Mouse (Mus musculus): ENCODE results near the gene Gm43720. TPM values are rescaled to one million over a fixed set of nuclear protein-coding genes. Genes with fewer than 3 reads are reported as not detected.
A peak's percentile ranks its signal among the peaks of the same experiment; 100 is the strongest.

The Gm43720 gene
- not detected in 2 replicates for total RNA-seq (2017)

DNA sequence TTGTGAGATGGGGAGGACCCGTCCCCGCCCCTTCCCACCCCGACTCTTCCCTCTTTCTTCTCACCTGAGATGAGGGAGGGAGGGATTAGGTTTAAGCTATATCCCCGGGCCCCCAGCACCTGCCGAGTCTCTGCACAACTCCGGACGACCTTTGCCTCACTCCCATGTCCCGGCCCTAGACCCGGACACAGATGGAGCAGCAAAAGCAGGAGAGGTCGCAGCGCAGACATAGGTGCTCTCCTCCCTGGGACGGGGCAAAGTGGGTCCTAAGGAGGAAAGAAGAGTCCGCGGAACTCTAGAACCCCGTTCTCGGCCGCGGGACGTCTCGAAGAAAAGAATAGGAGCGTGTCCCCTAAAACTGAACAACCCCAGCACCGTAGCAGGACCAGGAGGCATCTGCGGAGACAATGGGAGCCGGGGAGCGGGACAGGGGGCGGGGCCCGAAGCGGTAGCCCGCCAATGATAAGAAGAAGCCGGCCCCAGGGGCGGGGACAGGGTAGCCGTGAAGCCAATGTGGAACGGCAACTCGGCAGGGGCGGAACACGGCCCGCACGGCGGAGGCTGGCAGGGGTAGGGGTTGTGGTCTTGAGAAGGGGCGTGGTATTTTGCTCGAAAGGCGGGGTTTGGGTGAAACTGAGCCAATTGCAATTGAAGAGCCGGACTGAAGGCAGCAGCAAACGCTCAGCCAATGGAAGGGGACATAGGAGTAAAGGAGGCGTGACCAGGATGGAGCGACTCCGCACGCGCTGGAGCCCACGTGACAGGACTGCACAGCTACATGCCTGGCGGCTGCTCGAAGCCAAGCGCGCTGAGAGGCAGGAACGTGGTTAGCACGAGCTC lies at the start of gene Gm43720, which contains the start of the genes Gpc2 and Stag3:
Gene Gm43720, minus strand, starts transcription at position 374 of the 840 bp plus-strand sequence.
Gene Gpc2, minus strand, starts transcription at position 421 of the 840 bp plus-strand sequence.
Gene Stag3, plus strand, starts transcription at position 656 of the 840 bp plus-strand sequence.
- peak; percentile 95 for ATAC-seq (replicated peaks; ENCODE audit: low read depth, poor library complexity, severe bottlenecking)

DNA sequence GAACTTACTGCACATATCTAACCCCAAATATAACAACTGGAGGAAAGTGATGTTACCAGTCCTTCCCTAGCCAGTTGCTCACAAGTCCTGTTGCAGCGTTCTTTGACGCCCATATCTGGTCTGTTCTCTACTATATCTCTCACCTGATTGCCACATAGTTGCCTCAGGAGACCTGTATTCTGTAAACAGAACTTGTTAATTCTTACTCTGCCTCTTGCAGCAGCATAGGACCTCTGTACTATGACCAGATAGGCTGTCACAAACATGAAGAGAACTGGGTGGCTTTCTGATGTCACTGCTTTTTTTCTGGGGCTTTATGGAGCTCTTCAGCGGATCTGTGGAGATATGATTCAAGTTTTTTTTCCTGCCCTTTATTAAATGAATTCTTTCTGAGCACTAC lies 33.0 kb upstream of the Gm43720 start:
- ATAC-seq (replicated peaks; ENCODE audit: low read depth, poor library complexity, severe bottlenecking) = no peak

DNA sequence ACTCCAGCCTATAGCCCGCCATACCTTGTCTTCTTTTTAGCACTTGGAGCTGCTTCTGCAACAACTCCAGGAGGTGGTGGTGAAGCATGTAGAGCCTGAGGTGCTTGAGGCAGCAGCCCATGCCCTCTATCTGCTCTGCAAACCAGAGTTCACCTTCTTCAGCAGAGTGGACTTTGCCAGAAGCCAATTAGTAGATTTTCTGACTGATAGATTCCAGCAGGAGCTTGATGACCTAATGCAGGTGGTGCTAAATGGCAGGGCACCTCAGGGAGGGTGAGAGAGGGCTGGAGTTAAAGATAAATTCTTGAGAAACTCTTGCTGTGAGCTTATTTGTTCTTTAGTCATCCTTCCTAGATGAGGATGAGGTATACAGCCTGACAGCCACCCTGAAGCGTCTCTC lies 19.9 kb upstream of the Gm43720 start:
- no peak for ATAC-seq (replicated peaks; ENCODE audit: low read depth, poor library complexity, severe bottlenecking)

DNA sequence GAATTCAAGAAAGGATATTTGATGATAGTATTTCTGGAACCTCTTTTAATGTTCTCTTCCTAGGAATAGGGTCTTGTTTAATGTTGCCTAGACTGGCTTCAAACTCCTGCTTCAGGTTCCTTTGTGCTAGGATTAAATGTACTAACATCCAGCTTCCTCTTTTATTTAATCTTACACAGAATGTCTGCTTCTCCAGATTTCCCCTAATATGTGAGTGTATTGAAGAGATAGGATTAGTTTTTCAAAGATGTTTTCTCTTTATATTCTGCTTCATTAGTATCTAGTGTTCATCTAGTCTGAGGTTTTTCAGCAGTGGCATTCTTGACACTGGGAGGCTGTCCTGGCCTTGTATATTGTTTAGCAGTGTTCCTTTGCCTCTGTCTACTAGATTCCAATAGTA lies 14.4 kb upstream of the Gm43720 start:
- 0 out of 2 replicates have a peak, but pooled peaks have one; percentile 36 for ATAC-seq (replicated peaks; ENCODE audit: low read depth, poor library complexity, severe bottlenecking)

DNA sequence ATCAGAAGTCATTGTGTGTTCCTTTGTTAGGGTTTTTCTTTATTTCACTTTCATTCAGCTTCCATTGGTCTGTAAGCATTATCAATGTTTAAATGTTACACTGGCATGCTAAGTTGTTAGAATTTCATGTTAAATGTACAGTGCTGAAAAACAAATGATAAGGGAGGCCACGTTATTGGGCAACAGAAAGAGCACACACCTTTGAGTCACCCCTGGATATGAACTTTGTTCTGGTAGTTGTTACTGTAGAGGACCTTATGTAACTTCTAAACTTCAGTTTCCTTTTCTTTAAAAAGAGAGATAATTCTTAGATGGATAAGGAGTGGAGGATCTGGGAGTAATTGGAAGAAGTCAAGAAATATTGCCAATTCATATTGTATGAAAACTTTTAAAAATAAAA lies 11.9 kb upstream of the Gm43720 start:
- ATAC-seq (replicated peaks; ENCODE audit: low read depth, poor library complexity, severe bottlenecking) = no peak

DNA sequence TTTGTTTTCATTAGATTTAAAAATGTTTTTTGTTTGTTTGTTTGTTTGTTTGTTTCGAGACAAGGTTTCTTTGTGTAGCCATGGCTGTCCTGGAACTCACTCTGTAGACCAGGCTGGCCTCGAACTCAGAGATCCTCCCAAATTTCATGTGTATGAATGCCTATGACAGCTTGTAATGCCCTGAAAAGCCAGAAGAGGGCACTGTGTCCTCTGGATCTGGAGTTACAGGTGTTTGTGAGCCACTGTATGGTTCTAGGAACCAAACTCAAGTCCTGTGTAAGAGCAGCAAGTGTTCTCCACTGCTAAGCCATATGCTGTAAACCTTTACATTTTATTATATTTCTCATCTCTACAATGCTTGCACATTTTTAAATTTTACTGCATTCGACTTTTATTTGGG lies 8.1 kb upstream of the Gm43720 start:
- no peak for ATAC-seq (replicated peaks; ENCODE audit: low read depth, poor library complexity, severe bottlenecking)

DNA sequence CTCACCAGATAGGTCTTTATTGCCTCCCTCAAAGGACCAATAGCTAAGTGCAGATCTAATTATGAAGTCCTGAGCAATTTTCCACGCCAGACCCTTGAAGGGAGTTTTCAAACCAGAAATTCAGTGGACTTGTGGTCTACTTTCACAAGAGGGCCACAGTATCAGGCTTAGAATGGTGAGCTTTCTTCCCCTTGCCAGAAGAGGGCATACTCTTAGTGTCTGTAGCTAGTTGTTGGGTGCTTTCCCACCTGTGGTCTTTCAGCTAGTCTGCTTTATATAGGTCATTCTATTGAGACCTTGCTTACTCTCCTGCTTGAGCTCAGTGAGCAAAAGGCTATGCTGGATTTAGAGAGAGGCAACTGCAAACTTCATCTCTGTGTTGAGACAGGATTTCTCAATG lies 3.8 kb upstream of the Gm43720 start:
- ATAC-seq (replicated peaks; ENCODE audit: low read depth, poor library complexity, severe bottlenecking) = 0 out of 2 replicates have a peak, but pooled peaks have one; percentile 21

DNA sequence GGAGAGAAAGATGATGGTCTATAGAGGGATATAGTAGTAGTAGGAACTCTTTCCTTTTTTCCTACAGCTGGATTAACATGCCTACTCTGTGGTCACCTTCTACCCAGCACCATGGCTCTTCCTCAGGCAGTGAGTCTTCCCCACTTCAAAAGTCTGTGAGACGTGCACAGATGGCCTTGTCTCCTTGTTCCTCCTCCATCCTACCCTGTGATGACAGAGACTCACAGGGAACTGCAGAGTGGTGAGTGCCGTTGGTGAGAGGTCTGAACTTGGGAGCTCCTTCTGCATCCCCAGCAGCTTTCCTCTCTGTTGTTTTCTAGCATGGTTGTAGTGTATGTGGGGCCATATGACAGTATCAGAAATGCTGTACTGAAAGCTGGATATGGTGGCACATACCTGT lies 2.0 kb upstream of the Gm43720 start:
- no peak for ATAC-seq (replicated peaks; ENCODE audit: low read depth, poor library complexity, severe bottlenecking)

DNA sequence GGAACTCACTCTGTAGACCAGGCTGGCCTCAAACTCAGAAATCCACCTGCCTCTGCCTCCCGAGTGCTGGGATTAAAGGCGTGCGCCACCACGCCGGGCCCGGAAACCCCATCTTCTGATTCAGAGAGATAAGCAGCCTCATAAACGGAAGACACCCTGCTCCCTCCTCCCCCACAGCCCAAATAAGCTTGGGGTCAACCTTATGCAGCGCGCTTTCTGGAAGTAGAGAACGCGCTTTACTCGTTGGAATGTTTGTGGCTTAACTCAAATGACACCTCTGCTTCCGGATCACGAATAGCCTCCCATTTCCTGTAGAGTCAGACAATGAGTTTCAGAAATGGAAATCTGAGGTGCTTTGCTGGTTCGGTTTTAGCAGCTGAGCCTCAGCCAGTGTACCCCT lies 1.1 kb upstream of the Gm43720 start:
- ATAC-seq (replicated peaks; ENCODE audit: low read depth, poor library complexity, severe bottlenecking) = no peak

DNA sequence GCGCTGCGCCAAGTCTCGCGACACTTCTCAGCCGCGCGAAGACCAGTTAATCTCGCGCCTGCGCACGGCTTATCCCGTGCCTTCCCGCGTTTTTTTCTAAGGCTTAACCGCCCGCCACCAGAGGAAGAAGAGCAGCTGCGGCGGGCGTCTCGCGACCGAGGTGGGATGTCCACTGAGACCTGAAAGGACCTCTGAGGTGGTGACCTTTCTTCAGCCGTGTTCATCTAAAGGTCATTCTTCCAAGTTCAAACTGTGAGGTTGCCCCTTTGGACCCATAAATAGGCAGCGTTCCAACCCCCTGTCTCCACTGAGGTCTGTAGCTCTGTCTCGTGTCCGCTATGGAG lies 639 bp upstream of the Gm43720 start:
- ATAC-seq (replicated peaks; ENCODE audit: low read depth, poor library complexity, severe bottlenecking) = no peak

DNA sequence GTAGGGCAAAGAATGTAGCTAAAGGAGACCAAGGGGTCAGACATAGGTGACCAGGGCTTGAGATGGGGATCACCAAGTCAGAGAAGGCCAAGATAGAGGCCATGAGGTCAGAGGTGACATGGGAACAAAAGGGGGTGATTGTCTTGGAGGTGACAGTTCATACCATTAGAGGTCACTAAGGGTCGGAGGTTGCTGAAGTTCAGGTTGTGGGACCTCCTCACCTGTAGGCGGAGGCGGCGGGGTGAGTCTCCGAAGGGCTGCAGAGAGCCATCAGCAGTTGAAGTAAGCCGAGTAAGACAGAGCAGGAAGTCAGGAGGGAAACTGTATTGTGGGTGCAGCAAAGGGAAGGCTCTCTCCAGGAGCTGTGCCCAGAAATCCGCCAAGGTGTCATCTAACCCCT lies 1.8 kb downstream of the Gm43720 start:
- ATAC-seq (replicated peaks; ENCODE audit: low read depth, poor library complexity, severe bottlenecking) = no peak

DNA sequence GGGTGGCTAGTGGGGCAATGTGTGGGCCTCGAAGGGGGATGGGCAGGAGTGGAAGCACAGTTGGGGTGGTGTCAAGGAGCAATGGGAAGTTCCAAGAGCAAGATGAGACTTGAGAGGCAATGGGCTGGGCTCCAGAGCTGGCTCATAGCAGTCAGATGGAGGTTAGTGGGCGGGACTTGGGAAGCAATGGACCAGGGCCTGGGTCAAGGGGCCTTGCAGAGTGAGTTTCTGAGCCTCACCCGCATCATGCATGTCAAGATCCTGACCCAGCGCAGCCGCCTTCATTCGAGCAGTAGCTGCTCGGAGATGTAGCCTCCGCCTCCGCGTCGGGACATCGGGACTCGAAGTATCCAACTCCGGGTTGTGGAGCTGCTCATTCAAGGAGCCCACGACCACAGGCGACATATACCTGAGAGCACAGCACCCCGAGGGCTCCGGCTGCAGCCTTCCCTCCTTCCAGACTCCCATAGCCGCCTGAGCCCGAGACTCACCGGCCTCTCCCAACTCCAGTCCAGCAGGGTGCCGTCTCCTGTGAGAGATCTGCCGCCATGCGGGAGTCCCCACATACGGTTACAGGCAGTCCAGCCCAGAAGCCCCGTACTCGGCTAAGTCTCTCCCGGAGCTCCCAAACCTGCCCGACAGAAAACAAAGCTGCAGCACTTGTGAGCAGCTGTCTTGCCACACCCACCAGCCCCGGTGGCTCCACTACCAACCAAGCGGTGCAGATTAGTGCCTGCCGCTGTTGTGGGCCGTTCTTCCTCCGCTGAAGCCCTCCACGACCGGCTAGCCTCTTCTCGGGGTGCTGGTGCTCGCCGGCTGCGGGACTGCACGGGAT lies 4.3 kb downstream of the Gm43720 start:
- ATAC-seq (replicated peaks; ENCODE audit: low read depth, poor library complexity, severe bottlenecking) = no peak

DNA sequence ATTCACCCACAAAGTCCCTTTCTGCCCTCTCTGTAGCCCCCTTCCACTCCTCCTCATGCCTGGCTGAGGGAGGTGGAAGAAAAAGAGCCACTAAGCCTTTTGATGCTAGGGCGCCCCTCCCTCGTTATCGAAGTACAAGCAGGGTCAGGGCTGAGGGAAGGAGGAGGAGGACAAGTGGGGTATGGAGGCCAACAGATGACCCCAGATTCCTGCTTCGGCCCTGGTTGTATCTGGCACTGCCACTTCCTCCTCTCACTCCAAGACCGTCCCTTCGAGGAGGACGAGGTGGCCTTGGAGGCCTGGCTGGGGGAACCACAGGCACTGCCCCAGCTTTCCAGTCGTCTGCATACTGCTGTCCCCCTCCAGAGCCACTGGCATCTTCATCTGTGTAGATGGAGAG lies 5.6 kb downstream of the Gm43720 start:
- ATAC-seq (replicated peaks; ENCODE audit: low read depth, poor library complexity, severe bottlenecking) = no peak

DNA sequence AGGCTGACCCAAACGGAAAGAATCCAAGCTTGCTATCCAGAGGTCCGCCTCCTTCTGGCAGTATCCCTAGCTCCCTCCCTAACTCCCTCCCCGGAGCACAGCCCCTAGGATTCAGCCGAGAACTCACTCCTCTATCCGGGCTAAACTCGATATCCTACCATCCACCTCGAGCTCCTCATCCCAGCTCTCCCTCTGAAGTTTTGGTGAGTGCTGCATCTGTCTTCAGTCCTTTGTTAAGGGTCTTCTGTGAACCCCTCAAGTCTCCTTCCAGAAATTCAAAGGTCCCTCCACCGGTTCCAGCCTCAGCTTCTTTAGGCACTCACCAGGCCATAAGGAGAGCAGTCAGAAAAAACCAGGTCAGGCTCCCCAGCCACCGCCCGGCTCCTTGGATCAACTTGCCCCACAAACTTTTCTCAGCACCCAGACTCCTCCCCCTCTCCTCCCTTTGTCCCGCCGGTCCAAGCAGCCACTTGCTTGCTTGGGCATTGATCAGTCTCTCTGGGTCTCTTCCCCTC lies 7.3 kb downstream of the Gm43720 start, which contains the start of gene Gal3st4:
Gene Gal3st4, minus strand, starts transcription at position 432 of the 515 bp plus-strand sequence.
- no peak for ATAC-seq (replicated peaks; ENCODE audit: low read depth, poor library complexity, severe bottlenecking)

DNA sequence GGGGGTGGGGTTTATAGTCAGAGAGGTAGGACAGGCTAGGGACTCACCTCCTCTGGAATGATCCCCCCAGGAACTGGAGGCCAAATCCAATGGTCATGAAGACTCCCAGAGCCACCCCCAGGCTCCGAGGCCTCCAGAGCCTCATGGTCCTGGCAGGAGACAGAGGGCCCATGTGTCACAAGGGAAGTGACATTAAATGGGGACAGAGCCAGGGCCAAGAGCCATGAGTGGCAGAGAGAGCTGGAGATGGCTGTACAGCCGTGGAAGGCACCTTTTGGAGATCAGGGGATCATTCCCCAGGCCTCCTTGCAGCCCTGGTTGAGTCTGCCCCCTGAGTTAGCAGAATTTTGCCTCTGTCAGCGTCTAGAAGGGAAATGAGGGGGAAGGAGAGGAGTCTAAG lies 8.5 kb downstream of the Gm43720 start:
- no peak for ATAC-seq (replicated peaks; ENCODE audit: low read depth, poor library complexity, severe bottlenecking)

DNA sequence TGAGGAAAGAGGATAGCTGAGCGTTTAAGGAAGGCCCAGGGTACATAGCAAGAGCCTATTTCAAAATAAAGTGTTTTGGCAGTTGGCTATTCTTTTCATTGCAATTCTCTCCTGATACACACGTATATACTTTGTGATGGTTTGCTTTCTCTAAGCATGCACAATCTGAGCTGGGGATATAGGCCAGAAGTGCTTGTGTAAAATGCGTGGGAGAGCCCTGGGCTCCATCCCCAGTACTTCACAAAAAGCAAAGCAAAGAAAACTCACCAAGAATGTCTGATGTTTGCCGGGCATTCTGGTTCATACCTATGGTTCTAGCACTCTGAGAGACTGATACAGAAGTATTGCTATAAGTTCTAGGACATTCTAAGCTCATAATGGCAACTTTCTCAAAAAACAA lies 10.8 kb downstream of the Gm43720 start:
- ATAC-seq (replicated peaks; ENCODE audit: low read depth, poor library complexity, severe bottlenecking) = no peak

DNA sequence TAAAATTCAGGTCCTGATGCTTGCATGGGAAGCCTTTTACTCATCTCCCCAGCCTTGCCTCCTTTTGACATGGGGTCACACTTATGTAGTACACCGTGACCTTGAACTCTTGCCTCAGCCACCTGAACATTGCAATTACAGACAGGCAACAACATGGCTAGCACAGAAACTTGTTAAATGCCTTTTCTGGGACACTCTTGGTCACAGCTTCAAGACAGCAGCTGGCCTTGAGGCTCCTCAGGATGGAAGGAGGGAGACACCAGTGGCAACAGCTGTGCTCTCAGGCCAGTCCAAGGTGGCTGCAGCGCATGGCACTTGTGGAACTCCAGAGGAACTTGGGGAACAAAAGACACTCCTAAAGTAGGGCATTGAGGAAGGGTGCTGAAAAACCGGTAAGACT lies 12.6 kb downstream of the Gm43720 start:
- no peak for ATAC-seq (replicated peaks; ENCODE audit: low read depth, poor library complexity, severe bottlenecking)

DNA sequence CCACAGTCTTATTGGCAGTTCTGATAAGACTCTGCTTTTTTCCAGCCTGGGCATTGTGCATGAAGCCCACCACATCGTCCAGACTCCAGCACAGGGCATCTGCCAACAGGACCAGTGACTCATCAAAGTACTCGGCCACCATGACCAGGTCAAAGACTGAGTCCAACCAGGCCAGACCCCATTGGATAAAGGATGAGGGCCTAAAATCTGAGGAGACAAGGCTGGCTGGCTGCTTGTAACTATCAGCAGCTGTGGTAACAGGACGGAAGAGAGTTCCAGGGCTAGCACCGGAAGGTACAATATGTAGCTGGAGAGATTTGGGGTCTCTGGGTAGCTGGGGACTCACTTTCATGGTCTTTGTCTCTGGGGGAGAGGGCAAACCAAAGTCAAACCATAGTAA lies 14.0 kb downstream of the Gm43720 start:
- ATAC-seq (replicated peaks; ENCODE audit: low read depth, poor library complexity, severe bottlenecking) = no peak

DNA sequence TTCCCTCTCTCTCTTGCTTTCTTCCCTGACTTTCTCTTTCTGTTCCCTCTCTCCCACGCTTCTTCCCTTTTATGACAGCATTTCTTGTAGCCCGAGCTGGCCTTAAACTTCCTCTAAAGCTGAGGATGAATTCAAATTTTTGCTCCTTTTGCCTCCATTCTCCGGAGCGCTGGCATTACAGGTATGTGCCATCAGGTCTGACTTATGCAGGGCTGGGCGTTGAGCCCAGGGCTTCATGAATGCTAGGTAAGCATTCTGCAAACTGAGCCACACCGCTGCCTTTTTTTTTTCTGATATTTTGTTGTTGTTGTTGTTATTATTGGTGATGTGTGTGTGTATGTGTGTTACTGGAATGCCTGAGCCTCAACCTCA lies 15.6 kb downstream of the Gm43720 start:
- peak; percentile 9; the same call in 1 of the 2 replicates for ATAC-seq (replicated peaks; ENCODE audit: low read depth, poor library complexity, severe bottlenecking)

DNA sequence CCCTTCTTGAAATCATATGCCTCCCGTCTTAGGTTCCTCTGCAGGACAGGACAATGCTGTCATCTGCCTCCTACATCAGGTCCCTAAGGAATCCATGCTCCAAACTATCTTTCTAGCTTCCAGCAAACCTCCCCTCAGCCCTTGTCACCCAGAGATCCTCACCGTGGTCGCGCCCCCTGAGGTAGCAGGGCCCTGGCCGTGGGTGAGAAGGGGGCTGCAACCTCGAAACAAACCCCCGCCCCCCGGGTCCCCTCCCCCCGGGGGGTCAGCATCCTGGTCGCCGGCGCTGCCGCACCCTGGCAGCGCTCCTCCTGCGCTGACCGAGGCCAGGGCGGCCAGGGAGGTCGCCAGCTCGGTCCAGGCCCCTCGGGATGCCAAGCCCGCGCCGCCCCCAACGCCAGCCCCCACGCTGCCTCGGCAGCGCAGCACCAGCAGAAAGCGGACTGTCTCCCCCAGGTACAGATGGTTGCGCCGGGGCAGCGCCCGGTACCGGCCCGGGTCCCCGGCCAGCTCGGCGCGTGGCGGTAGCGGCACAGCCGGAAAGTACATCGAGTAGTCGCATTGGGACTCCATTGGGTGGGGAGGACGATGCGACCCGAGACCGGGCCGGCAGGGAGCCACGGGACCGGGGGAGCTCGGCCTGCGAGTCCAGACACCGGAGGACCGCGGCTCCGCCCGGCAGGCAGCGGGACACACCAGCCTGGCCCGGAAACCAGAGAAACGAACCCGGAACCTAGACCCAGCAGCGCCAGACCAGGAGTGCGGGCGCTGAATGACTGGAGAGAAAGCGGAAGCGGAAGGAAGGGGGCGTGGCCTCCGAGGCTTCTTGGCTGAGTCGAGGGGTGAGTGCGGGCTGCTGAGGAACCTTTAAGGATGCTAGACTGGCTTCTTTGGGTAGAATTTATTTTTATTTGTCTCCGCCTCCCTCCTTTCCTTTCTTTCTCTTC lies 16.2 kb downstream of the Gm43720 start, which contains the start of gene BC037034:
Gene BC037034, minus strand, starts transcription at position 774 of the 947 bp plus-strand sequence.
- ATAC-seq (replicated peaks; ENCODE audit: low read depth, poor library complexity, severe bottlenecking) = peak; percentile 79

Measured in common myeloid progenitor, adult 5-6 weeks (primary cell).